Mouse (Mus musculus): Measurements from ENCODE around the gene Rfx2. TPM values are rescaled to one million over a fixed set of nuclear protein-coding genes. Genes with fewer than 3 reads are reported as not detected.

Rfx2 gene
- total and polyA plus RNA-seq, 3 experiments = 3.9 to 36.4 (median 27.9) TPM

DNA sequence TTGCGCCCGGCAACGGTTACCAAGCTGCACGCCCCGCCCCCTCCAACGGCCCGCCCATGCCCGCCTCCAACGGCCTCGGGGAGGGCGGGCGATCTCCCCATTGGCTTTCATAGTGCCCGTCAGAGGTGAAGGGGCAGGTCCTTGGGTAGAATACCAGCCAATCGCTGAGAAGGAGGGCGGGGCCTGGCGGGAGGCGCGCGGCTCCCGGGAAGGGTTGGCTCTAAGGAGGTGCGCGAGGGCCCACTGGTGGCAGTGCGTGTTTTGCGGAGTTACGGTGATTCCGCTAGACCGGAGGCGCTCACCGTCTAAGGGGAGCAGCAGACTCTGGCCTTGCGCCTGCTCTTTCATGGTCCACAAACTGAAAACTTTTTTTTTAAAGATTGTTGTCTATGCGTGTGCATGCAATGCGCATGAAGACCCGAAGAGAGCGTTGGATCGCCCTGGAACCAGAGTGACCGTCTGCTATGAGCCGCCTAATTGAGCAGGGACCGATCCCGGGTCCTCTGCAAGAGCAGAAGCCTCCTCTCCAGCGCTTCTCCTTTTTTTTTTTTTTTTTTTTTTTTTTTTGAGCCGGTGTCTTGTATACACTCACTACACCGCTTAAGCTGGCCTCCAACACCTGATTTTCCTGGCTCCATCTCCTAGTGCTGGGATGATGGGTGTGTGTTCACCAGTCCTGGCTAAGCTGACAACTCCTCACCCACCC, 451 bp upstream of the Rfx2 start:
- DNase-seq (ENCODE audit: low spot score) = peak; percentile 98
- peak; percentile 97 for ATAC-seq (ENCODE audit: extremely low read depth, insufficient number of reproducible peaks, low FRiP score, poor library complexity, severe bottlenecking)
- no peak for TF ChIP-seq GATA1 (IDR thresholded peaks at IDR 0.05; ENCODE audit: borderline replicate concordance, low read length)
- no peak for TF ChIP-seq POLR2AphosphoS5 (IDR thresholded peaks at IDR 0.05; ENCODE audit: insufficient replicate concordance, low read depth, low read length)
- no peak for TF ChIP-seq TAL1 (conservative IDR thresholded peaks at IDR 0.05; ENCODE audit: low read depth, low read length)
- no peak for TF ChIP-seq GATA2 (IDR thresholded peaks at IDR 0.05; ENCODE audit: borderline replicate concordance, low read depth, low read length)
- no peak for TF ChIP-seq CTCF (IDR thresholded peaks at IDR 0.05; ENCODE audit: low read depth, low read length)
- H3K4me3 ChIP-seq (ENCODE audit: low read depth, low read length) = peak overlapping the region; percentile 73
- H3K9me3 ChIP-seq (replicated peaks) = no peaks in the 10 kb centered on the region
- H3K27me3 ChIP-seq (ENCODE audit: insufficient read depth, low read length) = no peaks in the 10 kb centered on the region
- H3K4me1 ChIP-seq (ENCODE audit: insufficient read depth, low read depth, low read length) = peaks cover 60% of the 10 kb centered on the region
- H3K36me3 ChIP-seq (replicated peaks) = no peaks in the 10 kb centered on the region

DNA sequence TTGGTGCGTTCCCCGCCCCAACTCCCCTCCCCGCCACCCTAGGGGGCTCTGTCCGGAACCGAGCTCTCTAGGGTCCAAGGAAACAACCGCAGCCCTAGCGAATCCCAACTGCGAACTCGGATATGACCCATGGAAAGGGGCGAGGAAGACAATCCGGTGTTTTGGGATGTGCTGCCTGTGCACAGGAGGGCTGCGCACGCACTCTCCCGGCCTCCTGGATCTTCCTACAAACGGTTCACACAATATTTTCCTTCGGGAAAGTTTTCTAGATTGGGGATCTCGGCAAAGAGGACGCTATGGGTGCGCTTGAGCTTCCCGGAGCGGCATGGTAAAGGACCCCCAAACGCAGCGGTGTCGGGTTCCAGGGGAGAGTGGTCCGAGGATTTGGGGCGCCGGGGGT, 1.0 kb downstream of the Rfx2 start:
- H3K27me3 ChIP-seq (ENCODE audit: insufficient read depth, low read length) = no peaks in the 10 kb centered on the region
- DNase-seq (ENCODE audit: low spot score) = no peak
- peak overlapping the region; percentile 73 for H3K4me3 ChIP-seq (ENCODE audit: low read depth, low read length)
- no peak for ATAC-seq (ENCODE audit: extremely low read depth, insufficient number of reproducible peaks, low FRiP score, poor library complexity, severe bottlenecking)
- no peaks in the 10 kb centered on the region for H3K9me3 ChIP-seq (replicated peaks)
- TF ChIP-seq GATA2 (IDR thresholded peaks at IDR 0.05; ENCODE audit: borderline replicate concordance, low read depth, low read length) = no peak
- TF ChIP-seq CTCF (IDR thresholded peaks at IDR 0.05; ENCODE audit: low read depth, low read length) = no peak
- no peak for TF ChIP-seq POLR2AphosphoS5 (IDR thresholded peaks at IDR 0.05; ENCODE audit: insufficient replicate concordance, low read depth, low read length)
- no peak for TF ChIP-seq TAL1 (conservative IDR thresholded peaks at IDR 0.05; ENCODE audit: low read depth, low read length)
- TF ChIP-seq GATA1 (IDR thresholded peaks at IDR 0.05; ENCODE audit: borderline replicate concordance, low read length) = no peak
- peaks cover 10% of the 10 kb centered on the region for H3K36me3 ChIP-seq (replicated peaks)
- peaks cover 65% of the 10 kb centered on the region for H3K4me1 ChIP-seq (ENCODE audit: insufficient read depth, low read depth, low read length)

DNA sequence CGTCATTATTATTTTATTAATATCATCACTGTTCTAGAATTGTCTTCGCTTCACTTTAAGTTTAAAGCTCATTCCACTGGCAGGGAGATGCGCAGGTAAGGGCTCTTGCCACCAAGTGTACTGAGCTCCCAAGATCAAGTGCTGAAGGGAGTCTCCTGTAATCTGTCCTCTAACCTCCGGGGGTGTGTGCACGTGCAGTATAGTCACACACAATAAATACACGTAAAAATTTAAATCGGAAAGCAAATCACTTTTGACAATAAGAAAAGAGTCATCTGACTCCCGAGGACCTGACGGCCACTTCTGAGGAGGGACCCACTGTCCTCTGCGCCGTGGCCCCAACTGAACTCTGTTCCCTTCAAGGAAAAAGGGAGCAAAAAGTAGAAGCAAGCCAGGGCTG, 1.6 kb downstream of the Rfx2 start:
- Histone ChIP-seq H3K4me1 (ENCODE audit: insufficient read depth, low read depth, low read length) (peaks cover 72% of the 10 kb centered on the region), H3K36me3 (replicated peaks) (peaks cover 16% of the 10 kb centered on the region), H3K27me3 (ENCODE audit: insufficient read depth, low read length) (no peaks in the 10 kb centered on the region), H3K4me3 (ENCODE audit: low read depth, low read length) (peak overlapping the region; percentile 73), H3K9me3 (replicated peaks) (no peaks in the 10 kb centered on the region)
- no peak for DNase-seq (ENCODE audit: low spot score)
- no peak for ATAC-seq (ENCODE audit: extremely low read depth, insufficient number of reproducible peaks, low FRiP score, poor library complexity, severe bottlenecking)
- TF ChIP-seq GATA2 (IDR thresholded peaks at IDR 0.05; ENCODE audit: borderline replicate concordance, low read depth, low read length) = no peak
- TF ChIP-seq GATA1 (IDR thresholded peaks at IDR 0.05; ENCODE audit: borderline replicate concordance, low read length) = no peak
- TF ChIP-seq POLR2AphosphoS5 (IDR thresholded peaks at IDR 0.05; ENCODE audit: insufficient replicate concordance, low read depth, low read length) = no peak
- no peak for TF ChIP-seq CTCF (IDR thresholded peaks at IDR 0.05; ENCODE audit: low read depth, low read length)
- TF ChIP-seq TAL1 (conservative IDR thresholded peaks at IDR 0.05; ENCODE audit: low read depth, low read length) = no peak

DNA sequence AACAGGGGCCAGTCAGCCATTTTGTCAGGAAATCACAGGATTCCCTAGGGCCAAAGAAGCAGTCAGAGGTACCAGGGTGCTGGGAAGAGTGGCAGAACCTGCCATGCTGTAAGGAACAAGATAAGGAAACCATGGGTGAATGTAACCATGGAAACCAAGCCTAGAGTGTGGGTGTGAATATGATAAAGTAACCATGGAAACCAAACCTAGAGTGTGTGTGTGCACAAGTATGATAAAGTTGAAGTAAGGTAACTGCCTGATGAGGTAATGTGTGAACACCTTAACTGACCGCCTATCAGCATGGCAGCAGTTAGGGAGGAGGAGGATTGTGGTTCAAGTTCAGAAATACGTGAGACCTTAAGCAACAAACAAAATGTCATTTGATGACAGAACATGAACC, 4.1 kb downstream of the Rfx2 start:
- Histone ChIP-seq H3K4me1 (ENCODE audit: insufficient read depth, low read depth, low read length) (peaks cover 85% of the 10 kb centered on the region), H3K4me3 (ENCODE audit: low read depth, low read length) (peak overlapping the region; percentile 44; the same call in 1 of the 2 replicates), H3K36me3 (replicated peaks) (peaks cover 39% of the 10 kb centered on the region), H3K27me3 (ENCODE audit: insufficient read depth, low read length) (no peaks in the 10 kb centered on the region), H3K9me3 (replicated peaks) (no peaks in the 10 kb centered on the region)
- ATAC-seq (ENCODE audit: extremely low read depth, insufficient number of reproducible peaks, low FRiP score, poor library complexity, severe bottlenecking) (peak; percentile 64), DNase-seq (ENCODE audit: low spot score) (peak; percentile 39)
- peak; percentile 92 for TF ChIP-seq TAL1 (conservative IDR thresholded peaks at IDR 0.05; ENCODE audit: low read depth, low read length)
- no peak for TF ChIP-seq POLR2AphosphoS5 (IDR thresholded peaks at IDR 0.05; ENCODE audit: insufficient replicate concordance, low read depth, low read length)
- 0 out of 2 replicates have a peak, but pooled peaks have one; percentile 19 for TF ChIP-seq GATA2 (IDR thresholded peaks at IDR 0.05; ENCODE audit: borderline replicate concordance, low read depth, low read length)
- TF ChIP-seq CTCF (IDR thresholded peaks at IDR 0.05; ENCODE audit: low read depth, low read length) = no peak
- TF ChIP-seq GATA1 (IDR thresholded peaks at IDR 0.05; ENCODE audit: borderline replicate concordance, low read length) = no peak

DNA sequence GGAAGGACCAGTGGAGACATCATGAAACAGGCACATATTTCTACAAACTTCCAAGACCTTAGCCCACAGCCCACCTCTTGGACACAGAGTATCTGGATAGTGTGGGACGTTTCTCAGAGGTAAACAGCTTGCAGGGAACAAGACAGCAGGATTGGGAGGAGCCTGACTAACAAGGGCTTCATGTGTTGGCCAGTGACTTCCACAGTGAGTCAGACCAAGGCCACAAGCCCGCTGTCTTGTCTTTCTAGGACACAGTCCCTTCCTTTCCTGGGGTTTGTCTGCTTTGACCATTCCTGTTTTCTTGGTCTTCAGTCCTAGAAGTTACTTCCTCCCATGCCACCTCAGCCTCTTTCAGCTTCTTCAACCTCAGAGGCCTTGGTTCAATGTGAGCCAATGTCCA, 7.5 kb downstream of the Rfx2 start:
- Histone ChIP-seq H3K4me1 (ENCODE audit: insufficient read depth, low read depth, low read length) (peaks cover 73% of the 10 kb centered on the region), H3K9me3 (replicated peaks) (no peaks in the 10 kb centered on the region), H3K4me3 (ENCODE audit: low read depth, low read length) (no peak overlapping the region), H3K36me3 (replicated peaks) (peaks cover 59% of the 10 kb centered on the region), H3K27me3 (ENCODE audit: insufficient read depth, low read length) (no peaks in the 10 kb centered on the region)
- ATAC-seq (ENCODE audit: extremely low read depth, insufficient number of reproducible peaks, low FRiP score, poor library complexity, severe bottlenecking) = no peak
- no peak for DNase-seq (ENCODE audit: low spot score)
- TF ChIP-seq POLR2AphosphoS5 (IDR thresholded peaks at IDR 0.05; ENCODE audit: insufficient replicate concordance, low read depth, low read length) = no peak
- TF ChIP-seq GATA1 (IDR thresholded peaks at IDR 0.05; ENCODE audit: borderline replicate concordance, low read length) = no peak
- TF ChIP-seq CTCF (IDR thresholded peaks at IDR 0.05; ENCODE audit: low read depth, low read length) = no peak
- no peak for TF ChIP-seq TAL1 (conservative IDR thresholded peaks at IDR 0.05; ENCODE audit: low read depth, low read length)
- TF ChIP-seq GATA2 (IDR thresholded peaks at IDR 0.05; ENCODE audit: borderline replicate concordance, low read depth, low read length) = no peak

DNA sequence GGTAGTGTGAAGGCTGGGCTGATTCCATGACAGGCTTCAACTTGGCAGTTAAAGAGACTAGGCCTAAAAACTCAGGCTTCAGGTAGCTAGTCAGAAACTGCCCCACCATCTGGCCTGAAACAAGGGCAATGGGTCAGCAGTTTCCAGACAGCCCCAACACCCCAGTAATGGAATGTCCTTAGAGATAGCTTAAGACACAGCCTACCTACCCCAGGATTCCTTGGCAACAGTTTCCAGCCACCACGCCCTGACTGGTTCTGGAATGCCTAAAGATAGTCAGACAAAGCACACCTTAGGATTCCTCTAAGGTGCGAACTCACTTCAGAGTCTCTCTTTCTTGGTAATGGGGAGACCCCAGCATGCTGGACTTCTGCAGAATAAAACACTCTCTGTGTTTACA, 8.4 kb downstream of the Rfx2 start:
- Histone ChIP-seq H3K4me1 (ENCODE audit: insufficient read depth, low read depth, low read length) (peaks cover 71% of the 10 kb centered on the region), H3K9me3 (replicated peaks) (no peaks in the 10 kb centered on the region), H3K27me3 (ENCODE audit: insufficient read depth, low read length) (no peaks in the 10 kb centered on the region), H3K36me3 (replicated peaks) (peaks cover 59% of the 10 kb centered on the region), H3K4me3 (ENCODE audit: low read depth, low read length) (no peak overlapping the region)
- TF ChIP-seq GATA2 (IDR thresholded peaks at IDR 0.05; ENCODE audit: borderline replicate concordance, low read depth, low read length) (no peak), TAL1 (conservative IDR thresholded peaks at IDR 0.05; ENCODE audit: low read depth, low read length) (no peak)
- DNase-seq (ENCODE audit: low spot score) (no peak), ATAC-seq (ENCODE audit: extremely low read depth, insufficient number of reproducible peaks, low FRiP score, poor library complexity, severe bottlenecking) (no peak)
